Mouse (Mus musculus): ENCODE data around the gene Nrf1.

DNA sequence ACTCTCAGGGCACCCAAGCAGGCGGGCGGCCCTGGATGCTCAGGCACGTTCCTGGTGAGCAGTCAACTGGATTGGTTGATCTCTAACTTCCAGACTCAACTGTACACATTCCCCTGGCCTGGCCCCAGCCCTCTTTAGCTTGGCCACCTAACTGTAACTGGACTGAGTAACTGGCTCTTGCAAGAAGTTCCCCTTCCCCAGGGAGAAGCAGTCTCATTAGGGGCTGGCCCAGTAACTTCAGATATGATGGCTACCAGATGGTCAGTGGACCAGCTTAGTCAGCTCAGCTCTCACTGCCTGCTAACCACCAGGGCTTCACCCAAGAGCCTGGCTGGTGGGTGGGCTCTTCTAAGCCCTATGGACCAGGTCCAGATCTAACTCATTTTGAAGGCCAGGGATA is 120.5 kb downstream of the Nrf1 start:
- no peak for TF ChIP-seq CTCF (IDR thresholded peaks at IDR 0.05; ENCODE audit: borderline replicate concordance, control insufficient read depth, extremely low read depth, insufficient read depth, low read length, poor library complexity)
- TF ChIP-seq POLR2A (IDR thresholded peaks at IDR 0.05; ENCODE audit: control insufficient read depth, extremely low read depth, insufficient read depth, low read length, poor library complexity): no peak

Measured in thymus, adult 2 months (tissue).